Mouse (Mus musculus) embryonic stem cell, embryonic (primary cell): ENCODE data around the gene Tnfrsf21.

Source experiments
- CTCF ChIA-PET, 4 experiments: fragments of 300-600 bp in 2 of 4; fragments of 350-600 bp in 2 of 4; sonication (Branson Sonifier 250); formaldehyde crosslinking; loops; one replicate each; lab custom pipeline; 2022; ENCODE audit warnings: inconsistent platforms in 2 of 4; lab: Charles Lee
- POLR2A ChIA-PET, 4 experiments: fragments of 300-600 bp in 2 of 4; fragments of 350-600 bp in 2 of 4; sonication (Branson Sonifier 250); formaldehyde crosslinking; loops; one replicate each; lab custom pipeline; 2022; ENCODE audit warnings: antibody characterized with exemption in 4 of 4, inconsistent platforms in 1 of 4; lab: Charles Lee

The Tnfrsf21 gene

GRCm38 (mm10) chr17:43053943-43054342 lies 37.6 kb downstream of the Tnfrsf21 start:
- ChIA-PET CTCF (interaction anchor here in 1 of 4 experiments (0.8 kb wide), 1 partner anchor 176 kb away, joined by 3 read pairs; no protein-coding TSS in a partner anchor), POLR2A (interaction anchor here in 2 of 4 experiments (1.1 to 4.3 kb wide), 3 partner anchors 13 to 17 kb away, joined by 3 to 25 read pairs (median 15); no protein-coding TSS in a partner anchor)

GRCm38 (mm10) chr17:43058277-43059025 lies 42.1 kb downstream of the Tnfrsf21 start:
- ChIA-PET CTCF (interaction anchor here in 1 of 4 experiments (0.6 kb wide), 1 partner anchor 83 kb away, joined by 5 read pairs; no protein-coding TSS in a partner anchor), POLR2A (interaction anchor here in 1 of 4 experiments (0.7 to 1.1 kb wide), 2 partner anchors 11 to 18 kb away, joined by 3 to 4 read pairs; no protein-coding TSS in a partner anchor)

GRCm38 (mm10) chr17:43064705-43065104 lies 48.4 kb downstream of the Tnfrsf21 start:
- ChIA-PET POLR2A (no interaction called here), CTCF (interaction anchor here in 1 of 4 experiments (0.6 kb wide), 1 partner anchor 1692 kb away, joined by 3 read pairs; no protein-coding TSS in a partner anchor)

GRCm38 (mm10) chr17:43068846-43069553 lies 52.6 kb downstream of the Tnfrsf21 start:
- POLR2A ChIA-PET: interaction anchor here (0.5 to 4.0 kb wide), 12 partner anchors 8 to 245 kb away, joined by 3 to 19 read pairs (median 4); no protein-coding TSS in a partner anchor
- CTCF ChIA-PET: no interaction called here

GRCm38 (mm10) chr17:43070946-43071345 lies 54.6 kb downstream of the Tnfrsf21 start:
- CTCF ChIA-PET: interaction anchor here in 2 of 4 experiments (0.6 to 1.1 kb wide), 2 partner anchors 54 to 493 kb away, joined by 3 read pairs; partner anchors contain the start of gene Tnfrsf21 (in 1 of the 2)
- POLR2A ChIA-PET: interaction anchor here in 2 of 4 experiments (1.3 to 4.0 kb wide), 5 partner anchors 8 to 35 kb away, joined by 3 to 19 read pairs (median 4); no protein-coding TSS in a partner anchor

- POLR2A ChIA-PET: interaction anchor here in 1 of 4 experiments (1.5 to 8.5 kb wide), 2 partner anchors 10 to 35 kb away, joined by 3 to 103 read pairs; no protein-coding TSS in a partner anchor
- CTCF ChIA-PET: no interaction called here
Observed at GRCm38 (mm10) chr17:43072142-43072786, 55.9 kb downstream of the Tnfrsf21 start.

GRCm38 (mm10) chr17:43072787-43073148 lies 56.4 kb downstream of the Tnfrsf21 start:
- CTCF ChIA-PET: no interaction called here
- POLR2A ChIA-PET: interaction anchor here in 1 of 4 experiments (1.5 to 8.5 kb wide), 2 partner anchors 11 to 36 kb away, joined by 3 to 103 read pairs; no protein-coding TSS in a partner anchor

GRCm38 (mm10) chr17:43074391-43074790 lies 58.0 kb downstream of the Tnfrsf21 start:
- POLR2A ChIA-PET: interaction anchor here in 2 of 4 experiments (0.6 to 8.5 kb wide), 3 partner anchors 9 to 132 kb away, joined by 3 to 103 read pairs (median 3); no protein-coding TSS in a partner anchor

GRCm38 (mm10) chr17:43075100-43075499 lies 58.7 kb downstream of the Tnfrsf21 start:
- ChIA-PET CTCF (interaction anchor here in 1 of 4 experiments (0.6 kb wide), 1 partner anchor 130 kb away, joined by 3 read pairs; no protein-coding TSS in a partner anchor), POLR2A (interaction anchor here in 2 of 4 experiments (0.7 to 8.5 kb wide), 8 partner anchors 8 to 59 kb away, joined by 3 to 103 read pairs (median 3); partner anchors contain the start of gene Tnfrsf21 (in 1 of the 2))

More at GRCm38 (mm10) chr17:43074391-43074790, 58.0 kb downstream of the Tnfrsf21 start:
- CTCF ChIA-PET: interaction anchor here in 2 of 4 experiments (0.6 kb wide), 2 partner anchors 130 to 149 kb away, joined by 3 read pairs; no protein-coding TSS in a partner anchor

GRCm38 (mm10) chr17:43075937-43076336 lies 59.6 kb downstream of the Tnfrsf21 start:
- ChIA-PET POLR2A (interaction anchor here in 3 of 4 experiments (0.6 to 8.5 kb wide), 8 partner anchors 17 to 60 kb away, joined by 3 to 103 read pairs (median 6); partner anchors contain the start of gene Tnfrsf21 (in 1 of the 3)), CTCF (no interaction called here)

- POLR2A ChIA-PET: interaction anchor here in 3 of 4 experiments (0.6 to 8.5 kb wide), 31 partner anchors 8 to 443 kb away, joined by 3 to 103 read pairs (median 4); partner anchors contain the start of gene Tnfrsf21 (in 1 of the 3)
Observed at GRCm38 (mm10) chr17:43076801-43077493, 60.6 kb downstream of the Tnfrsf21 start.

GRCm38 (mm10) chr17:43077540-43077939 lies 61.2 kb downstream of the Tnfrsf21 start:
- POLR2A ChIA-PET: interaction anchor here (0.5 to 8.5 kb wide), 27 partner anchors 9 to 202 kb away, joined by 3 to 103 read pairs (median 4); partner anchors contain the start of gene Tnfrsf21 (in 1 of the 4)
- CTCF ChIA-PET: interaction anchor here in 1 of 4 experiments (1.0 kb wide), 1 partner anchor 61 kb away, joined by 7 read pairs; the partner anchor contains the start of gene Tnfrsf21

More at GRCm38 (mm10) chr17:43076801-43077493, 60.6 kb downstream of the Tnfrsf21 start:
- CTCF ChIA-PET: interaction anchor here in 2 of 4 experiments (0.7 to 1.0 kb wide), 2 partner anchors 61 to 1593 kb away, joined by 3 to 7 read pairs; partner anchors contain the start of gene Tnfrsf21 (in 1 of the 2)

GRCm38 (mm10) chr17:43081225-43081624 lies 64.9 kb downstream of the Tnfrsf21 start:
- ChIA-PET CTCF (no interaction called here), POLR2A (interaction anchor here in 3 of 4 experiments (0.6 to 5.7 kb wide), 5 partner anchors 10 to 58 kb away, joined by 3 to 27 read pairs (median 3); no protein-coding TSS in a partner anchor)

GRCm38 (mm10) chr17:43089496-43089895 lies 73.1 kb downstream of the Tnfrsf21 start:
- POLR2A ChIA-PET: interaction anchor here in 1 of 4 experiments (1.1 to 4.1 kb wide), 3 partner anchors 10 to 72 kb away, joined by 3 to 27 read pairs (median 5); no protein-coding TSS in a partner anchor
- CTCF ChIA-PET: interaction anchor here in 1 of 4 experiments (0.6 kb wide), 1 partner anchor 360 kb away, joined by 3 read pairs; no protein-coding TSS in a partner anchor

- ChIA-PET CTCF (interaction anchor here in 1 of 4 experiments (0.5 kb wide), 1 partner anchor 157 kb away, joined by 4 read pairs; no protein-coding TSS in a partner anchor), POLR2A (interaction anchor here in 2 of 4 experiments (1.0 to 4.1 kb wide), 5 partner anchors 9 to 75 kb away, joined by 3 to 27 read pairs (median 5); partner anchors contain the start of gene Tnfrsf21 (in 1 of the 2))
Observed at GRCm38 (mm10) chr17:43090948-43091724, 74.8 kb downstream of the Tnfrsf21 start.
